Mouse (Mus musculus) bone marrow macrophage, adult 2 months (primary cell): ENCODE data around the gene Txk.

ENCODE experiments used
- CTCF ChIP-seq: IDR thresholded peaks from 2 replicates; pipeline ENCODE4 v1.5.1; 2012; ENCODE audit warnings: low read depth, mild to moderate bottlenecking, low read length, moderate library complexity
- POLR2A ChIP-seq: IDR thresholded peaks from 2 replicates; pipeline ENCODE4 v1.6.1; 2012; ENCODE audit warnings: mild to moderate bottlenecking, low read depth, low read length, borderline replicate concordance

- TF ChIP-seq POLR2A (no peak), CTCF (no peak)
These were observed 23.6 kb upstream of the Txk start for GRCm38 (mm10) chr5:72776127-72776526.
